Mouse (Mus musculus) myocyte (in vitro differentiated cells): ENCODE data around the gene Gm20422.

Experiments
- MAX ChIP-seq: IDR thresholded peaks from one replicate; pipeline ENCODE4 v1.6.1; 2011; ENCODE audit warnings: low read depth, mild to moderate bottlenecking, control low read depth
- MYOG ChIP-seq, 3 experiments: IDR thresholded peaks; one replicate each; pipeline ENCODE4 v1.6.1; 2011; ENCODE audit warnings: control low read depth in 2 of 3, low read depth in 2 of 3, mild to moderate bottlenecking in 2 of 3; ENCODE audit not compliant: insufficient read length in 2 of 3, control insufficient read depth in 1 of 3, insufficient read depth in 1 of 3
- POLR2A ChIP-seq: IDR thresholded peaks from one replicate; pipeline ENCODE4 v1.6.1; 2011; ENCODE audit warnings: low read depth, mild to moderate bottlenecking, control low read depth, moderate library complexity; ENCODE audit not compliant: insufficient read length
- POLR2AphosphoS2 ChIP-seq: IDR thresholded peaks from one replicate; pipeline ENCODE4 v1.6.1; 2011; ENCODE audit warnings: low read depth, control low read depth; ENCODE audit not compliant: insufficient read length
- REST ChIP-seq: IDR thresholded peaks from one replicate; pipeline ENCODE4 v1.6.1; 2011; ENCODE audit warnings: mild to moderate bottlenecking, control low read depth, moderate library complexity; ENCODE audit not compliant: insufficient read depth, insufficient read length
- SRF ChIP-seq: IDR thresholded peaks from one replicate; pipeline ENCODE4 v1.6.1; 2011; ENCODE audit warnings: low read depth; ENCODE audit not compliant: control insufficient read depth, insufficient read length
- TCF12 ChIP-seq: IDR thresholded peaks from one replicate; pipeline ENCODE4 v1.6.1; 2011; ENCODE audit warnings: mild to moderate bottlenecking, control low read depth; ENCODE audit not compliant: poor library complexity, insufficient read depth, severe bottlenecking

- no peak for TF ChIP-seq POLR2A
- TF ChIP-seq MAX: no peak
- TF ChIP-seq TCF12: no peak
- no peak for TF ChIP-seq POLR2AphosphoS2
- no peak for TF ChIP-seq SRF
- TF ChIP-seq REST: no peak
- no peak for TF ChIP-seq MYOG (IDR thresholded peaks at IDR 0.05; ENCODE audit: control insufficient read depth in 1 of 3, insufficient read depth in 1 of 3, insufficient read length in 2 of 3, low read depth in 2 of 3)
Measured at GRCm38 (mm10) chr8:69805086-69805485, 30.4 kb upstream of the Gm20422 start.
